ENCODE assay signal across 10 mouse cellular contexts in the genomic region with DNA sequence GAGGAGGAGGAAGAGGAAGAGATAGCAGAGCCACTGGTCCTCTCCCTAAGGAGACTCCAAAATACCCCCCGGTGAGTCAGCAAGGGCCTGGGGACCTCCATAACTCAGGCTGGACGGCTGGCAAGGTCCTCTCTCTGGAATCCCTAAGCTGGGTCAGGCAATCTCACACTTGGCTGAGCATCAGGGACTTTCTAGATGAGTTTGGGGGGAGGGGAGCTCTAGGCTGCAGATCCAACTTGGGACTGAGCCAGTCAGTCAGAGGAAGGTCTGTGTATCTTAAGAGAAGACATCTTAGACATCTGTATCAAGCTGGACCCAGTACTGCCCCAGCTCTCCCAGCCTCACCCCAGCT. TPM values are rescaled to one million over a fixed set of nuclear protein-coding genes. Genes with fewer than 3 reads are reported as not detected.
DNase-seq lines count a peak whose midpoint lies in the region; ATAC-seq and TF ChIP-seq lines count a peak whose summit lies in the region.
"Had no signal": no experiment of that assay in that cellular context is flagged by ENCODE, and none has a peak within 500 bp of the region (broad histone marks: within the 10 kb centered on the region; RNA-seq: fewer than 3 reads in every experiment).

No protein-coding gene starts in this region.

- no peaks in the 10 kb centered on the region for H3K36me3 ChIP-seq in lung, embryonic 14.5 days (ENCODE audit: insufficient read depth)
- no peaks in the 10 kb centered on the region for H3K36me3 ChIP-seq in intestine, postnatal 0 days (ENCODE audit: control insufficient read depth, insufficient read depth)

- peak; percentile 57; the same call in 1 of the 2 replicates for ATAC-seq in lung, embryonic 14.5 days (ENCODE audit: insufficient read depth)
- ATAC-seq in intestine, postnatal 0 days = peak; percentile 7; the same call in 1 of the 2 replicates
- ATAC-seq: forebrain, postnatal 0 days had no signal

- 19% methylated on average over 2 of the region's 2 CpGs for WGBS in lung, embryonic 14.5 days
- 47% methylated on average over 2 of the region's 2 CpGs for WGBS in intestine, postnatal 0 days

- no peak overlapping the region for H3K27ac ChIP-seq in lung, embryonic 14.5 days (ENCODE audit: low read depth)
- peak overlapping the region; percentile 91 for H3K27ac ChIP-seq in intestine, postnatal 0 days (ENCODE audit: low read depth, low read length)

- TF ChIP-seq CTCF in lung, embryonic 14.5 days (IDR thresholded peaks at IDR 0.05; ENCODE audit: low read depth) = no peak
- TF ChIP-seq CTCF in intestine, postnatal 0 days (IDR thresholded peaks at IDR 0.05; ENCODE audit: low read depth) = no peak

- no peak overlapping the region for H3K4me2 ChIP-seq in lung, embryonic 14.5 days
- peak overlapping the region; percentile 66 for H3K4me2 ChIP-seq in intestine, postnatal 0 days (replicated peaks; ENCODE audit: low read depth)

- H3K9me3 ChIP-seq in lung, embryonic 14.5 days (ENCODE audit: low read depth, low read length) = no peaks in the 10 kb centered on the region
- no peaks in the 10 kb centered on the region for H3K9me3 ChIP-seq in intestine, postnatal 0 days (ENCODE audit: control insufficient read depth)
- H3K9me3 ChIP-seq: megakaryocyte, embryonic 14.5 days had no signal

- H3K4me1 ChIP-seq in lung, embryonic 14.5 days (ENCODE audit: insufficient read depth) = peaks cover 9% of the 10 kb centered on the region; the same call in 1 of the 2 replicates
- H3K4me1 ChIP-seq in intestine, postnatal 0 days (replicated peaks; ENCODE audit: control insufficient read depth, insufficient read depth, low read length) = peaks cover 10% of the 10 kb centered on the region; the same call in 1 of the 2 replicates

- DNase-seq in lung, embryonic 14.5 days = peak; percentile 83
- no peak for DNase-seq in lung, postnatal 25 days (ENCODE audit: low spot score)
- DNase-seq in adrenal gland, postnatal 36 days = peak; percentile 83
- peak; percentile 60 for DNase-seq in retina, embryonic 14.5 days (ENCODE audit: low spot score)
- no peak for DNase-seq in frontal cortex, adult 2 months (ENCODE audit: extremely low spot score in 1 of 2, low spot score in 1 of 2)
- no peak for DNase-seq in right cerebral cortex, postnatal 25 days
- DNase-seq: cerebellum, adult 9-10 months had no signal

- no peaks in the 10 kb centered on the region for H3K27me3 ChIP-seq in lung, embryonic 14.5 days (ENCODE audit: insufficient read depth, low read length)
- no peaks in the 10 kb centered on the region for H3K27me3 ChIP-seq in intestine, postnatal 0 days (replicated peaks; ENCODE audit: control insufficient read depth, insufficient read depth, low read length)

- H3K4me3 ChIP-seq in lung, embryonic 14.5 days (ENCODE audit: low read depth, low read length) = no peak overlapping the region
- H3K4me3 ChIP-seq in intestine, postnatal 0 days (ENCODE audit: low read depth, low read length) = peak overlapping the region; percentile 36
- H3K4me3 ChIP-seq: megakaryocyte, embryonic 14.5 days had no signal

- no peak overlapping the region for H3K9ac ChIP-seq in lung, embryonic 14.5 days
- no peak overlapping the region for H3K9ac ChIP-seq in intestine, postnatal 0 days (ENCODE audit: low read depth, low read length)
- H3K9ac ChIP-seq: forebrain, postnatal 0 days had no signal

RNA-seq across cellular contexts. Expression of gene Ggt6, which starts 0.3 kb away (rescaled TPM):
- not detected in 2 replicates for polyA plus RNA-seq in lung, embryonic 14.5 days (2014; fragmentation: Nextera tagmentation; extraction: Ambion mirVana)
- 1 to 10 TPM in 1 of 2 experiments, under 1 TPM in 1; 0.79 to 5.3 TPM for total RNA-seq in adrenal gland, postnatal 36 days (2021)
- 8.1 and 8.6 TPM in 2 replicates for polyA plus RNA-seq in intestine, postnatal 0 days (2015; fragmentation: Nextera tagmentation; extraction: Ambion mirVana)
- polyA plus RNA-seq in frontal cortex, adult 2 months (2012; rRNA removed) = 0.15 and 0.22 TPM in 2 replicates
- total RNA-seq: forebrain, postnatal 0 days had no signal
- polyA plus RNA-seq: forebrain, postnatal 0 days had no signal

RNA-seq across cellular contexts. Expression of gene Mybbp1a, which starts 5.5 kb away (rescaled TPM):
- 157 and 161 TPM in 2 replicates for polyA plus RNA-seq in lung, embryonic 14.5 days (2014; fragmentation: Nextera tagmentation; extraction: Ambion mirVana)
- total RNA-seq in adrenal gland, postnatal 36 days (2021) = 100 to 1,000 TPM in 1 of 2 experiments, 10 to 100 TPM in 1; 86.3 to 101 TPM
- polyA plus RNA-seq in intestine, postnatal 0 days (2015; fragmentation: Nextera tagmentation; extraction: Ambion mirVana) = 37.3 and 40.7 TPM in 2 replicates
- 55.3 and 61.4 TPM in 2 replicates for polyA plus RNA-seq in frontal cortex, adult 2 months (2012; rRNA removed)

RNA-seq across cellular contexts. Expression of gene Smtnl2, which starts 24.2 kb away (rescaled TPM):
- polyA plus RNA-seq in lung, embryonic 14.5 days (2014; fragmentation: Nextera tagmentation; extraction: Ambion mirVana) = 107 and 122 TPM in 2 replicates
- total RNA-seq in adrenal gland, postnatal 36 days (2021) = 1 to 10 TPM; 1.7 to 2.4 TPM
- 7.8 and 8.1 TPM in 2 replicates for polyA plus RNA-seq in intestine, postnatal 0 days (2015; fragmentation: Nextera tagmentation; extraction: Ambion mirVana)
- 2.8 and 3.2 TPM in 2 replicates for polyA plus RNA-seq in frontal cortex, adult 2 months (2012; rRNA removed)

RNA-seq across cellular contexts. Expression of gene Spns2, which starts 54.0 kb away (rescaled TPM):
- polyA plus RNA-seq in lung, embryonic 14.5 days (2014; fragmentation: Nextera tagmentation; extraction: Ambion mirVana) = 7.5 and 8.5 TPM in 2 replicates
- 1 to 10 TPM; 2.2 to 3.4 TPM for total RNA-seq in adrenal gland, postnatal 36 days (2021)
- 19.8 and 20.5 TPM in 2 replicates for polyA plus RNA-seq in intestine, postnatal 0 days (2015; fragmentation: Nextera tagmentation; extraction: Ambion mirVana)
- polyA plus RNA-seq in frontal cortex, adult 2 months (2012; rRNA removed) = 45.0 and 47.0 TPM in 2 replicates

Comparison
In these comparisons a context has a peak if more than half of its experiments do, and no peak if none do; other contexts are left out.
1. DNase-seq: peak in lung, embryonic 14.5 days (single experiment), adrenal gland, postnatal 36 days (2 of 2) and retina, embryonic 14.5 days (single experiment); none in lung, postnatal 25 days (single experiment), frontal cortex, adult 2 months (0 of 2) and right cerebral cortex, postnatal 25 days (single experiment).
2. RNA of gene Smtnl2, which starts 24.2 kb away (polyA plus RNA-seq): 107 to 122 TPM in lung, embryonic 14.5 days; 7.8 to 8.1 TPM in intestine, postnatal 0 days and 2.8 to 3.2 TPM in frontal cortex, adult 2 months; every median in the first group is over 10 times any median in the second.